Mouse (Mus musculus): ENCODE measurements around the gene Fkbp1a. TPM values are rescaled to one million over a fixed set of nuclear protein-coding genes. Genes with fewer than 3 reads are reported as not detected.

Fkbp1a gene
- polyA plus RNA-seq, 1 experiment from 2014 or later, result 534 TPM

DNA sequence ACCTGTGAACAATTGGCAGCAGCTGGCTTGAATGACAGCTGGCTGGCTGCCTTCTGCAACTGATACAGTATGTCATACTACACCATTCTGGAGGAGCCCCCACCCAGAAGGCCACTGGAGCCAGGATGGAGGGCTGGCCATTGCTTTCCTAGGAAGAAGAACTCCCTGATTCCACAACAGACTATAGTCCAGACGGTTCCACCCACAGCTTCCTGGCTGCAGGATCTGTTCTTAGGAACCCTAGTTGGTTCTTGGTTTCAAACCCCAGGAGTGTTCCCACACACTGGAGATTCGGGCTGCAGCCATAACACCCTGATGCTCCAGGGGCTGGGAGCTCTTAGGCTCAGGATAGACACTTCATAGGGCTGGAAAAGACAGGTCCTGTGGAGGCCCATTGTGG, 55.8 kb downstream of the Fkbp1a start:
- no peak for TF ChIP-seq CTCF (IDR thresholded peaks at IDR 0.05; ENCODE audit: low read depth)
- WGBS, result 60% methylated on average over 2 of the region's 2 CpGs
- no peaks in the 10 kb centered on the region for H3K27me3 ChIP-seq (ENCODE audit: insufficient read depth, low read length)
- no peak for DNase-seq (ENCODE audit: low spot score)
- no peaks in the 10 kb centered on the region for H3K9me3 ChIP-seq (replicated peaks; ENCODE audit: low read length)
- H3K4me1 ChIP-seq (replicated peaks; ENCODE audit: insufficient read depth, low read length), result no peaks in the 10 kb centered on the region
- no peak for ATAC-seq (replicated peaks; ENCODE audit: low FRiP score, low read depth)
- H3K27ac ChIP-seq, result no peak overlapping the region
- no peak overlapping the region for H3K9ac ChIP-seq (ENCODE audit: low read depth, low read length)
- no peak overlapping the region for H3K4me3 ChIP-seq (replicated peaks; ENCODE audit: low read depth, low read length)
- no peaks in the 10 kb centered on the region for H3K36me3 ChIP-seq (ENCODE audit: insufficient read depth, low read length)
- H3K4me2 ChIP-seq (ENCODE audit: low read length), result no peak overlapping the region

DNA sequence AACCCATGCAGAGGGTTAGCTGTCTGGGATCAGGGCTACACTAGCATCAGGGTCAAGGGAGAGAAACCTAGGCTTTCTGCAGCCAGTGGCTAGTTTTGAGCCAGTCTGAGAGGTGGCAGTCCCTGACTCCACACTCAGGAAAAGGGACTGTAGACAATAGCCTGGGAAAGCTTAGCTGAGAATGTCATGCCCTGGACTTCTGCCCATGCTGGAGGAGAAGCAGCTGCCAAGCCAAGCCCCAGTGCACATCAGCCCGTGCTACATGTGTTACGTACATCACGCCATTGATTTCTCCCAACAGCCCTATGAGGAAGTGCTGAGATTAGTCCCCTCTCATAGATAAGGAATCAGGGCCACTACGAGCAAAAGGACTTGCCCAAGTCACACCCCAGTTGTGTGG, 59.8 kb downstream of the Fkbp1a start:
- Histone ChIP-seq H3K9me3 (replicated peaks; ENCODE audit: low read length) (no peaks in the 10 kb centered on the region), H3K27ac (no peak overlapping the region), H3K9ac (ENCODE audit: low read depth, low read length) (no peak overlapping the region), H3K4me1 (replicated peaks; ENCODE audit: insufficient read depth, low read length) (no peaks in the 10 kb centered on the region), H3K4me2 (ENCODE audit: low read length) (no peak overlapping the region), H3K27me3 (ENCODE audit: insufficient read depth, low read length) (no peaks in the 10 kb centered on the region), H3K36me3 (ENCODE audit: insufficient read depth, low read length) (no peaks in the 10 kb centered on the region), H3K4me3 (replicated peaks; ENCODE audit: low read depth, low read length) (no peak overlapping the region)
- 55% methylated on average over 4 of the region's 4 CpGs for whole genome bisulfite sequencing
- DNase-seq (ENCODE audit: low spot score), result no peak
- no peak for ATAC-seq (replicated peaks; ENCODE audit: low FRiP score, low read depth)
- no peak for TF ChIP-seq CTCF (IDR thresholded peaks at IDR 0.05; ENCODE audit: low read depth)

DNA sequence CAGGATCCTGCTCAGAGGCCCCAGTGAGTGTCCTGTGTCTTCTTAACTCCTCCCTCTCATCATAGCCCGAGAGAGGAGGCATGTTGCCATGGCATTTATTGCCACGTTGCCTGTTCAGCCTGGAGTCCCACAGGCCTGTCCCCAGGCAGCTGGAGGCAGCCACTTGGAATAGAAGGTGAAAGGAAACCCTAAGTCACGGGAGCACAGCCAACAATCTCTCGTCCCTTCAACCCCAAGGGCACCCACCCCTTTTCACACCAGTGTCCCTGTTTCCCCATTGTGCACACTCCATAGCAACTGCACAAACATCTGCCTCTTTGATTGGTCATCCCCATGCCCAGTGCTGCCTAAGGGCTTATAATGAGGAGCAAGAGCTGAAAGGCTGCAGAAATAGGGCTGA, 61.3 kb downstream of the Fkbp1a start:
- 18% methylated on average over 4 of the region's 4 CpGs for WGBS

DNA sequence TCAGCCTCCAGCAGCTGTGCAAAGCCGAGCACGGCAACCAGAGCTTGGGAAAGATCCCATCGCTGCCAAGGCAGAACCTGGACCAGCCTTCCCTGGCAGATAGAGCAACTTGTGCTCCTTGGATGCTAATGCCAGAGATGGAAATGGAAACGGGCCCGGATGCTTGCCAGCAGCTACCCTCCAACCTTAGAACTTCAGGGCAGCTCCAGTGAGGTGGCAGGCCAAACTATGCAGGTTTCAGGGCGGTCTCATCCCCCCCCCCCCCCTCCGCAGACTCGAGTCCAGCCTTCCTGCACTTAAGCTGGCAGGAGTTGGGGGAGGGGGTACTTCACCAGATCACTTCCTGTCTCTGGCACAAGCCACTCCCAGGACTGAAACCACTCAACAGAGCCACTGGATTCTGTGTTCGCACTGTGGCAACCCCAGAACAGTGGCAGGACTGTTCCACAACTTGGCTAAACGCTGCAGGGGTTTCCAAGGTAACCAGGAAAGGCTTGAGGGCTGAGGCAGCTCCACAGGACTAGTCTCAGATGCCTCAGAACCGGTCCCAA, 63.2 kb downstream of the Fkbp1a start:
- Histone ChIP-seq H3K4me3 (replicated peaks; ENCODE audit: low read depth, low read length) (no peak overlapping the region), H3K4me1 (replicated peaks; ENCODE audit: insufficient read depth, low read length) (no peaks in the 10 kb centered on the region), H3K9me3 (replicated peaks; ENCODE audit: low read length) (no peaks in the 10 kb centered on the region), H3K36me3 (ENCODE audit: insufficient read depth, low read length) (no peaks in the 10 kb centered on the region), H3K4me2 (ENCODE audit: low read length) (no peak overlapping the region), H3K27ac (no peak overlapping the region), H3K27me3 (ENCODE audit: insufficient read depth, low read length) (no peaks in the 10 kb centered on the region), H3K9ac (ENCODE audit: low read depth, low read length) (0 out of 2 replicates have a peak overlapping the region, but pooled peaks have one; percentile 18)
- ATAC-seq (replicated peaks; ENCODE audit: low FRiP score, low read depth) (0 out of 2 replicates have a peak, but pooled peaks have one; percentile 12), DNase-seq (ENCODE audit: low spot score) (no peak)
- TF ChIP-seq CTCF (IDR thresholded peaks at IDR 0.05; ENCODE audit: low read depth), result no peak
- WGBS, result 47% methylated on average over 8 of the region's 11 CpGs

More for the DNA sequence above, 61.3 kb downstream of the Fkbp1a start:
- Histone ChIP-seq H3K4me3 (replicated peaks; ENCODE audit: low read depth, low read length) (no peak overlapping the region), H3K27ac (no peak overlapping the region), H3K27me3 (ENCODE audit: insufficient read depth, low read length) (no peaks in the 10 kb centered on the region), H3K9ac (ENCODE audit: low read depth, low read length) (no peak overlapping the region), H3K9me3 (replicated peaks; ENCODE audit: low read length) (no peaks in the 10 kb centered on the region), H3K36me3 (ENCODE audit: insufficient read depth, low read length) (no peaks in the 10 kb centered on the region), H3K4me1 (replicated peaks; ENCODE audit: insufficient read depth, low read length) (no peaks in the 10 kb centered on the region), H3K4me2 (ENCODE audit: low read length) (no peak overlapping the region)
- ATAC-seq (replicated peaks; ENCODE audit: low FRiP score, low read depth), result no peak
- TF ChIP-seq CTCF (IDR thresholded peaks at IDR 0.05; ENCODE audit: low read depth), result no peak
- no peak for DNase-seq (ENCODE audit: low spot score)

DNA sequence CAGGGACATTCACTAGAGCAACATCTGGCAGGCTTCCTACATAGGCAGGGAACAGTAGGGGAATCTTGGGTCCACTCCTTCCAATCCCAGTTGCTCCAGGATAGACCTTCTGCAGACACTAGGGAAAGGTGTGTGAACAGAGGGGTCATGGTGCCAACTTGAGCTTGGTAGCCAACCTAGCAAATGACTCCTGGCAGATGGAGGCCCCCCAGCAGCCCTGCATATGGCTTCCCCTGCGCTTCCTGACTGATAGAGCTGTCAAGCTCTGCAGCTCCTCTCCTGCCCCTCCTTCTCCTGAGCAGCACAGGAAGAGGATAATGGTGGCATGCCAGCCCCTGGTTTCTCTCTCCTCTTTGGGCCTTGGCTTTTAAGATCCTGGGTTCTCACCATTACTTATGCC, 66.2 kb downstream of the Fkbp1a start:
- Histone ChIP-seq H3K9me3 (replicated peaks; ENCODE audit: low read length) (no peaks in the 10 kb centered on the region), H3K4me1 (replicated peaks; ENCODE audit: insufficient read depth, low read length) (no peaks in the 10 kb centered on the region), H3K27ac (no peak overlapping the region), H3K4me3 (replicated peaks; ENCODE audit: low read depth, low read length) (no peak overlapping the region), H3K36me3 (ENCODE audit: insufficient read depth, low read length) (no peaks in the 10 kb centered on the region), H3K9ac (ENCODE audit: low read depth, low read length) (no peak overlapping the region), H3K27me3 (ENCODE audit: insufficient read depth, low read length) (no peaks in the 10 kb centered on the region), H3K4me2 (ENCODE audit: low read length) (no peak overlapping the region)
- WGBS, result 65% methylated on average over 1 of the region's 1 CpGs
- DNase-seq (ENCODE audit: low spot score) (no peak), ATAC-seq (replicated peaks; ENCODE audit: low FRiP score, low read depth) (no peak)
- TF ChIP-seq CTCF (IDR thresholded peaks at IDR 0.05; ENCODE audit: low read depth), result no peak

DNA sequence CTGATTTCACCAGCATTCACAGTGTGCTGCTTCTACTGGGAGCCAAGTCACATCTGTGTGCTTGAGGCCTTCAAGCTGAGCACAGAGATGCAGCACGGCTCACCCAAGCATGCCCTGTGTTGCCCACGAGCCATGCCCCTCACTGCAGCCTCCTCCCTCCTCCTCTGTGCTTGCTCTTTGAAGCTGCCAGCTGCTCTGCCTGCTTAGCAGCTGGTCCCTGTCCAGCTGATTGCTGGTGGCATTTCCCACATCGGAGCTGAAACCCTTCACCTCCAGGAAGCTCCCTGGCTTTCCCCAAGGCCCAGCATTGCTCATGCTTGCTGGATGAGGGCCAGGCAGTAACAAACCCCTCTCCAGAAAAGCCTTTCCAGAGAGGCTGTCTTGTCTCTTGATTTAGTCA, 67.7 kb downstream of the Fkbp1a start:
- no peak overlapping the region for H3K9ac ChIP-seq (ENCODE audit: low read depth, low read length)
- H3K4me2 ChIP-seq (ENCODE audit: low read length), result no peak overlapping the region
- H3K4me3 ChIP-seq (replicated peaks; ENCODE audit: low read depth, low read length), result no peak overlapping the region
- H3K27ac ChIP-seq, result no peak overlapping the region
- no peak for TF ChIP-seq CTCF (IDR thresholded peaks at IDR 0.05; ENCODE audit: low read depth)
- no peaks in the 10 kb centered on the region for H3K27me3 ChIP-seq (ENCODE audit: insufficient read depth, low read length)
- no peaks in the 10 kb centered on the region for H3K9me3 ChIP-seq (replicated peaks; ENCODE audit: low read length)
- H3K36me3 ChIP-seq (ENCODE audit: insufficient read depth, low read length), result no peaks in the 10 kb centered on the region
- peak; percentile 61 for DNase-seq (ENCODE audit: low spot score)
- 15% methylated on average over 3 of the region's 3 CpGs for WGBS
- ATAC-seq (replicated peaks; ENCODE audit: low FRiP score, low read depth), result peak; percentile 86
- H3K4me1 ChIP-seq (replicated peaks; ENCODE audit: insufficient read depth, low read length), result no peaks in the 10 kb centered on the region

Other genes with a start within 250 kb of the Fkbp1a start
- not detected in 2 replicates for gene 4921509C19Rik, start 66.3 kb upstream of the Fkbp1a start, polyA plus RNA-seq (2015; fragmentation: Nextera tagmentation; extraction: Ambion mirVana)
- gene Nsfl1c, start 48.3 kb upstream of the Fkbp1a start, polyA plus RNA-seq (2015; fragmentation: Nextera tagmentation; extraction: Ambion mirVana), result 179 and 190 TPM in 2 replicates
- 1.9 and 2.0 TPM in 2 replicates for gene Sdcbp2, start 30.1 kb downstream of the Fkbp1a start, polyA plus RNA-seq (2015; fragmentation: Nextera tagmentation; extraction: Ambion mirVana)
- 0.11 and 0.22 TPM in 2 replicates for gene Snph, start 90.1 kb downstream of the Fkbp1a start, polyA plus RNA-seq (2015; fragmentation: Nextera tagmentation; extraction: Ambion mirVana)
- gene Rad21l, start 126.0 kb downstream of the Fkbp1a start, polyA plus RNA-seq (2015; fragmentation: Nextera tagmentation; extraction: Ambion mirVana), result not detected in 2 replicates
- 0.38 and 0.40 TPM in 2 replicates for gene Tmem74b, start 159.5 kb downstream of the Fkbp1a start, polyA plus RNA-seq (2015; fragmentation: Nextera tagmentation; extraction: Ambion mirVana)
- gene Psmf1, start 201.7 kb downstream of the Fkbp1a start, polyA plus RNA-seq (2015; fragmentation: Nextera tagmentation; extraction: Ambion mirVana), result 45.1 and 46.6 TPM in 2 replicates

Data from kidney, postnatal 0 days (tissue).